Mouse (Mus musculus) midbrain, embryonic 14.5 days (tissue): ENCODE measurements around the gene Rnf34. TPM values are rescaled to one million over a fixed set of nuclear protein-coding genes. Genes with fewer than 3 reads are reported as not detected.
A peak's percentile ranks its signal among the peaks of the same experiment; 100 is the strongest.

Source experiments
- ATAC-seq: fragments of 200-750 bp; cut with Nextera tagmentation; 2 replicates; pipeline ENCODE4 v1.8.0; 2017; ENCODE audit warnings: moderate number of reproducible peaks, moderate library complexity; ENCODE audit not compliant: low FRiP score, low TSS enrichment
- DNase-seq: peaks from one replicate; pipeline ENCODE4 v3.0.0-alpha.2; 2015
- H3K27ac ChIP-seq: fragments of 300-500 bp; sonication (generic); replicated peaks from 2 replicates; pipeline ENCODE4 v1.5.1; 2014; ENCODE audit warnings: mild to moderate bottlenecking, low read depth, low read length, moderate library complexity
- H3K27me3 ChIP-seq: fragments of 300-500 bp; sonication (generic); 2 replicates; pipeline ENCODE4 v1.6.1; 2014; ENCODE audit warnings: low read length, control low read depth, mixed read lengths; ENCODE audit not compliant: control insufficient read depth, insufficient read depth
- H3K36me3 ChIP-seq: fragments of 300-500 bp; sonication (generic); 2 replicates; pipeline ENCODE4 v1.6.1; 2014; ENCODE audit warnings: low read length, control low read depth; ENCODE audit not compliant: control insufficient read depth, insufficient read depth
- H3K4me1 ChIP-seq: fragments of 300-500 bp; sonication (generic); 2 replicates; pipeline ENCODE4 v1.6.1; 2014; ENCODE audit warnings: mild to moderate bottlenecking, antibody characterized with exemption, low read length, control low read depth; ENCODE audit not compliant: control insufficient read depth, insufficient read depth
- H3K4me2 ChIP-seq: fragments of 300-500 bp; sonication (generic); 2 replicates; pipeline ENCODE4 v1.6.1; 2014; ENCODE audit warnings: mild to moderate bottlenecking, low read length, moderate library complexity
- H3K4me3 ChIP-seq: fragments of 300-500 bp; sonication (generic); replicated peaks from 2 replicates; pipeline ENCODE4 v1.5.1; 2014; ENCODE audit warnings: low read depth, low read length
- H3K9ac ChIP-seq: fragments of 300-500 bp; sonication (generic); replicated peaks from 2 replicates; pipeline ENCODE4 v1.6.1; 2014; ENCODE audit warnings: mild to moderate bottlenecking, low read length, moderate library complexity
- H3K9me3 ChIP-seq: fragments of 300-500 bp; sonication (generic); 2 replicates; pipeline ENCODE4 v1.6.1; 2016; ENCODE audit warnings: low read length, control low read depth, mixed read lengths; ENCODE audit not compliant: control insufficient read depth
- WGBS: fragments of 180-500 bp; shearing (Covaris S2); extraction: QIAGEN DNeasy Blood & Tissue Kit; methylation state at CpG from one replicate; pipeline ENCODE4 v1.1.7; 2014; 5-methylcytosine and 5-hydroxymethylcytosine counted together
- polyA plus RNA-seq: library from polyadenylated mRNA; unstranded; fragments of >200 nt; fragmentation: Nextera tagmentation; extraction: Ambion mirVana; gene quantifications from 2 replicates; pipeline ENCODE4 v1.2.1, GENCODE M21; 2014

Gene Rnf34
- polyA plus RNA-seq, 1 experiment from 2014 or later, result 62.7 TPM

DNA sequence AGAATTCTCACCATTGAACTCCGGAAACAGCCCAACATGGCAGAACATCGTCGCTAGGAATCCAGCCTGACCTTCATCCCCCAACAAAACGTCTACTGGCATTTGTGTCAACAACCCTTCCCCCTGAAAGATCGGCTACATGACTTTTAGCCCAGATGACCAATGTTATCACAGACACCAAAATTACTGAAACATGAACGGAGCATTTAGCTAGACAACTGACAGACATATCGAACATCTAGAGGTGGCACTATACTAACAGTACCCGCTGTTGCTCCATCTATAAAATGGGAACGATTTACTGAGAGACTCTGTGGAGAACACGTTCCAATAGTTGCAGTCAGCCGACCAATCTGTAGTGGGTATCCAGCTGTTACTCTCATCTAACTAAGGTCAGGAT, 51.3 kb downstream of the Rnf34 start:
- peak overlapping the region; percentile 74; the same call in 1 of the 2 replicates for H3K9ac ChIP-seq
- peak overlapping the region; percentile 59 for H3K4me2 ChIP-seq
- 56% methylated on average over 11 of the region's 11 CpGs for WGBS
- H3K27ac ChIP-seq, result peak overlapping the region; percentile 98
- ATAC-seq (no peak), DNase-seq (no peak)
- H3K9me3 ChIP-seq, result no peaks in the 10 kb centered on the region
- H3K4me3 ChIP-seq, result peak overlapping the region; percentile 89
- H3K4me1 ChIP-seq, result peaks cover 25% of the 10 kb centered on the region
- H3K27me3 ChIP-seq, result no peaks in the 10 kb centered on the region
- no peaks in the 10 kb centered on the region for H3K36me3 ChIP-seq

DNA sequence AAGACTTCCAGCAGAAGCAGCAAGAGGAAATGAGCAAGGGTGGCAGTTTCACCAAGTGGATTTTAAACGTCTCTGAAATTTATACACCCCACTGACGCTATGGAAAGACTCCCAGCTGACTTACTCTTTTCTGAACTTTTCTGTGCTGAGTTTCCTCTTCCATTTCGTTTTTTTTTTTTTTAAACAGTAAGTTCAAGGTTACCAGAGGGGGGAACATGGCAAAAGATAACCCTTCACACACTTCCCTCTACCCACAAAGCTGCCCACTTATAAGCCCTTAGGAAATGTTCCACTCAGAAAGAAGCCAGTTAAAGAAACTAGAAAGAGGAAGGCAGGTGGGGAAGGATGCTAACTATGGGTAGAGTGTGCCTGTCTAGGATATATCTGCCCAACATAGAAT, 51.8 kb downstream of the Rnf34 start:
- ATAC-seq (no peak), DNase-seq (no peak)
- no peak overlapping the region for H3K9ac ChIP-seq
- no peak overlapping the region for H3K4me2 ChIP-seq
- no peaks in the 10 kb centered on the region for H3K27me3 ChIP-seq
- no peak overlapping the region for H3K4me3 ChIP-seq
- H3K27ac ChIP-seq, result peak overlapping the region; percentile 98
- no peaks in the 10 kb centered on the region for H3K9me3 ChIP-seq
- peaks cover 25% of the 10 kb centered on the region for H3K4me1 ChIP-seq
- H3K36me3 ChIP-seq, result no peaks in the 10 kb centered on the region
- 66% methylated on average over 3 of the region's 3 CpGs for WGBS

DNA sequence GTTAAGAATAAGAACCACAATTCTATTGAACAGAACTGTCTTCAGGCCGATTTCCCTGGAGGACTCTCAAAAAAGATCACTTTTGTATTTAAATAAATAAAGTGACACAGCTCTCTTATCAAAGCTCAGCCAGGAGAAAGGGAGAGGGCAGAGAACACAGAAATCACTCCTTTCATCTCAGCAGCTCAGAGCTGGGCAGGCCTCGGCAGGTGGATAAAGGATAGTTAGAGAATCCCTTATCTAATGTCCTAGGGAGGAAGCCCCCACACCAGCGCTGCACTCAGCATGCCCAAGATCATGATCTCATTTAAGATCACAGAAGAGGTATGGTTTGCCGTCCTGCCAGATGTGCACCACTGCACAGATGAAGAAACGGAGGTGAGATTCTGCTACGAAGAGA, 52.4 kb downstream of the Rnf34 start:
- DNase-seq, result no peak
- no peak overlapping the region for H3K4me2 ChIP-seq
- no peak overlapping the region for H3K4me3 ChIP-seq
- H3K9ac ChIP-seq, result no peak overlapping the region
- no peaks in the 10 kb centered on the region for H3K27me3 ChIP-seq
- WGBS, result 73% methylated on average over 6 of the region's 6 CpGs
- H3K36me3 ChIP-seq, result no peaks in the 10 kb centered on the region
- H3K4me1 ChIP-seq, result peaks cover 24% of the 10 kb centered on the region
- ATAC-seq, result no peak
- H3K9me3 ChIP-seq, result no peaks in the 10 kb centered on the region
- no peak overlapping the region for H3K27ac ChIP-seq

DNA sequence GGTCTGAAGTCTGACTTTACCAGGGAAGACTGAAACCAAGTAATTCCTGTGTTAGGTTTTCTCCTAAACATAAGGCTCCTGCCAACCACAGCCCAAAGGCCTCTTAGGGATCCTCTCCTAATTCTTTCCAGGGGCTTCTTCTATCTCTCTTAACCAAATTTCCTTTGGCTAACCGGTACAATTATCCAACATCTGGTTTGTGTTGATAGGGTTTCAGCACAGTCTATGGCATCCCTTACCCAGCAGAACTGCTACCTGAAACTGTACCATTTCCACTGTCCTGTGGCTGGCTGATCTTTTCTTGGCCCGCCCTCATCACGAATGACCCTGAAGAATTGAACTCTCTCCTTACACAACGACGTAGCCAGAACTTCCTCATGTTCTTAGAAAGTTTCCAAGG, 53.3 kb downstream of the Rnf34 start:
- DNase-seq, result no peak
- H3K9ac ChIP-seq, result no peak overlapping the region
- H3K36me3 ChIP-seq, result no peaks in the 10 kb centered on the region
- H3K9me3 ChIP-seq, result no peaks in the 10 kb centered on the region
- H3K27me3 ChIP-seq, result no peaks in the 10 kb centered on the region
- H3K27ac ChIP-seq, result no peak overlapping the region
- no peak overlapping the region for H3K4me3 ChIP-seq
- no peak overlapping the region for H3K4me2 ChIP-seq
- WGBS, result 89% methylated on average over 5 of the region's 5 CpGs
- no peak for ATAC-seq
- H3K4me1 ChIP-seq, result peaks cover 15% of the 10 kb centered on the region

DNA sequence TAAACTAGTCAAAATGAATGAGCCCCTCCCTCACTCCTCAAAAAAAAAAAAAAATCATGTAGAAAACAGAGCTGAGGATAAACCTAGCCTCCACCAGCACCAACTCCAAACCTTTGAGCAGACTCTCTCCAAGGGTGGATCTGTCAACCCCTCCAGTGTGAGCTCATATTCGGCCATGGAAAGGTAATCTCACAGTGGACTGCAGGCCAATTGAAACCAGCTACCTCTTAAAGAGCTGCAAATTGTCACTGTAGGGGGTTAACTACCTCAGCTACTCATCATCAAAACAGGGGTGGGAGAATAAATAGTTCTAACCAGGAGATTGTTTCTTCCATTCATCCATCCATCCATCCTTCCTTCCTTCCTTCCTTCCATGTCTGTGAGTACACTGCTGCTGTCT, 57.3 kb downstream of the Rnf34 start:
- Histone ChIP-seq H3K36me3 (no peaks in the 10 kb centered on the region), H3K27me3 (no peaks in the 10 kb centered on the region), H3K9me3 (no peaks in the 10 kb centered on the region), H3K4me1 (no peaks in the 10 kb centered on the region), H3K4me2 (no peak overlapping the region), H3K27ac (no peak overlapping the region), H3K4me3 (no peak overlapping the region), H3K9ac (no peak overlapping the region)
- DNase-seq (no peak), ATAC-seq (no peak)
- 92% methylated on average over 1 of the region's 1 CpGs for WGBS

DNA sequence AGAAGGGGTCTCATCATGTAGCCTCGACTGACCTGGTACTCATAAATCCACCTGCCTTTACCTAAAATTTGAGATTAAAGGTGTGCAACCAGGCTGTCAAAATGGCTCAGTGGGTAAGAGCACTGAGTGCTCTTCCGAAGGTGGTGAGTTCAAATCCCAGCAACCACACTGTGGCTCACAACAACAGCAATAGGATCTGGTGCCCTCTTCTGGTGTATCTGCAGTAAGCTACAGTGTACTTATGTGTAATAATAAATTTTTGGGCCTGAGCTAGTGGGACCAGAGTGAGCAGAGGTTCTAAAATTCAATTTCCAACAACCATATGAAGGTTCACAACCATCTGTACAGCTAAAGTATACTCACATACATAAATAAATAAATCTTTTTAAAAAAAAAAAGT, 58.2 kb downstream of the Rnf34 start:
- Histone ChIP-seq H3K27ac (no peak overlapping the region), H3K36me3 (no peaks in the 10 kb centered on the region), H3K9me3 (no peaks in the 10 kb centered on the region), H3K4me2 (no peak overlapping the region), H3K4me3 (no peak overlapping the region), H3K9ac (no peak overlapping the region), H3K4me1 (no peaks in the 10 kb centered on the region), H3K27me3 (no peaks in the 10 kb centered on the region)
- DNase-seq (no peak), ATAC-seq (no peak)
- WGBS, result 88% methylated on average over 2 of the region's 2 CpGs

DNA sequence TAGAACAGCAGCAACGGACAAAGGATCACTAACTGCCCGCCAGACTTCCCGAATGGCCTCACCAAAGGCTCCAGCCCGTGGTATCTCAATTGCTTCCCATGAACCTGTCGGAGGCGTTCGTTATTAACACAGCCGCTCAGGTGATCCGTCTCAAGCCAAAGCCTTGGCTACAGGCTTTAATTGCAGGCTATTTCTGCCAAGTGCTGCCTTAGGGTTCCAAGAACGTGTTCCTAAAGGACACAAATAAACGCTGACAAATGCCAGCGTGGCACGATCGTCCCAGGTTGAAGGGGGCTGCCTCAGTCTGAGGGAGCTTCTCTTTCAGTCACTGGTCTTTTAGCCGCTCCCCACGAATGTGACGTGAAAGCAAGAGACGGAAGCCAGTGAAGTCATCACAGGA, 59.6 kb downstream of the Rnf34 start:
- no peaks in the 10 kb centered on the region for H3K4me1 ChIP-seq
- H3K4me2 ChIP-seq, result no peak overlapping the region
- no peaks in the 10 kb centered on the region for H3K27me3 ChIP-seq
- no peaks in the 10 kb centered on the region for H3K36me3 ChIP-seq
- H3K27ac ChIP-seq, result no peak overlapping the region
- no peak overlapping the region for H3K9ac ChIP-seq
- ATAC-seq, result no peak
- no peak overlapping the region for H3K4me3 ChIP-seq
- 88% methylated on average over 18 of the region's 18 CpGs for whole genome bisulfite sequencing
- no peaks in the 10 kb centered on the region for H3K9me3 ChIP-seq
- no peak for DNase-seq

DNA sequence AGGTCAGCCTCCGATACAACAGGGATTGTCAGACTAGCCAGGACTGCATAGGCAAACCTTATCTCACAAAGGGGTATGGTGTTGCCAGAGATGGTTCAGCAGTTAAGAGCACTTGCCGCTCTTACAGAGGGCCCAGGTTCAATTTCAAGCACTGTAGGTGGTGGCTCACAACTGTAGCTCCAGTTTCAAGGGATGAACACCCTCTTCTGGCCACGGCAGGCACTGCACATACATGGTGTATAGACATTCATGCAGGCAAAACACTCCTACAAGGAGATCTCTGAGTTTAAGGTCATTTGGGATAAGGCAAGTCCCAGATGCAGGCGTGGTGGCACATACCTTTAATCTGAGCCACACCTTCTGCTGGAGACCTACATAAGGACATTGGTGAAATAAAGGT, 63.0 kb downstream of the Rnf34 start:
- WGBS, result 98% methylated on average over 4 of the region's 4 CpGs
- ATAC-seq (no peak), DNase-seq (no peak)
- Histone ChIP-seq H3K9me3 (no peaks in the 10 kb centered on the region), H3K4me2 (no peak overlapping the region), H3K9ac (no peak overlapping the region), H3K4me3 (no peak overlapping the region), H3K27ac (no peak overlapping the region), H3K36me3 (no peaks in the 10 kb centered on the region), H3K27me3 (no peaks in the 10 kb centered on the region), H3K4me1 (no peaks in the 10 kb centered on the region)

DNA sequence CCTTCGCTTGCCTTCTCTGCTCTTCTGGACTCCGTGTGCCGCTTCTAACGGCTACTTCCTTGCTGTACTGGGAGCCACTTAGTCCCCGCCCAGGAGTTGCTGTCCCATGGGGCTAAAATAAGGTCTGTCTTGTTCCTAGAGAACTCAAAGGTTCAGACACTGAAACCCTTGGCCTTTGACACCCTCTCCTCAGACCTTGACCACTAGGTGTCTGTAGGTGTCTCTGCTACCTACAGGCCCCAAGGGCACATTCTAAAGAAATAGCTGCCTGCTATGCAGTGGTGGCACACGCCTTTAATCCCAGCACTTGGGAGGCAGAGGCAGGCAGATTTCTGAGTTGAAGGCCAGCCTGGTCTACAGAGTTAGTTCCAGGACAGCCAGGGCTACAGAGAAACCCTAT, 66.3 kb downstream of the Rnf34 start:
- Histone ChIP-seq H3K4me2 (no peak overlapping the region), H3K4me1 (no peaks in the 10 kb centered on the region), H3K9me3 (no peaks in the 10 kb centered on the region), H3K27ac (no peak overlapping the region), H3K36me3 (no peaks in the 10 kb centered on the region), H3K9ac (no peak overlapping the region), H3K4me3 (no peak overlapping the region), H3K27me3 (no peaks in the 10 kb centered on the region)
- no peak for ATAC-seq
- 96% methylated on average over 6 of the region's 6 CpGs for WGBS
- DNase-seq, result no peak
